Mouse (Mus musculus) heart, adult 2 months (tissue): Measurements from ENCODE around the gene Slc16a12.

Experiments used
- EP300 ChIP-seq: fragments of 200-500 bp; IDR thresholded peaks from 2 replicates; pipeline ENCODE4 v1.6.1; 2011; ENCODE audit warnings: low read depth, low read length, control low read depth; ENCODE audit not compliant: insufficient read depth
- POLR2A ChIP-seq: fragments of 200-500 bp; IDR thresholded peaks from 2 replicates; pipeline ENCODE4 v1.6.1; 2011; ENCODE audit warnings: mild to moderate bottlenecking, low read depth, low read length, control low read depth; ENCODE audit not compliant: insufficient read depth

- no peak for TF ChIP-seq EP300
- no peak for TF ChIP-seq POLR2A
Measured at GRCm38 (mm10) chr19:34796396-34796795, 49.3 kb upstream of the Slc16a12 start.
